Mouse (Mus musculus) hindbrain, embryonic 16.5 days (tissue): ENCODE results near the gene Med24. TPM values are rescaled to one million over a fixed set of nuclear protein-coding genes. Genes with fewer than 3 reads are reported as not detected.
A peak's percentile ranks its signal among the peaks of the same experiment; 100 is the strongest.

Source experiments
- ATAC-seq: fragments of 200-750 bp; cut with Nextera tagmentation; 2 replicates; pipeline ENCODE4 v1.8.0; 2017; ENCODE audit warnings: moderate TSS enrichment, moderate library complexity
- H3K27ac ChIP-seq: fragments of 300-500 bp; sonication (generic); 2 replicates; pipeline ENCODE4 v1.5.1; 2014; ENCODE audit warnings: low read depth, mild to moderate bottlenecking, control low read depth, low read length, moderate library complexity
- H3K27me3 ChIP-seq: fragments of 300-500 bp; sonication (generic); replicated peaks from 2 replicates; pipeline ENCODE4 v1.6.1; 2014; ENCODE audit warnings: low read length; ENCODE audit not compliant: control insufficient read depth, insufficient read depth
- H3K36me3 ChIP-seq: fragments of 300-500 bp; sonication (generic); 2 replicates; pipeline ENCODE4 v1.6.1; 2014; ENCODE audit warnings: mild to moderate bottlenecking, low read length, moderate library complexity, mixed read lengths; ENCODE audit not compliant: control insufficient read depth, insufficient read depth
- H3K4me1 ChIP-seq: fragments of 300-500 bp; sonication (generic); 2 replicates; pipeline ENCODE4 v1.6.1; 2014; ENCODE audit warnings: low read depth, low read length; ENCODE audit not compliant: control insufficient read depth, insufficient read depth
- H3K4me2 ChIP-seq: fragments of 300-500 bp; sonication (generic); 2 replicates; pipeline ENCODE4 v1.6.1; 2014; ENCODE audit warnings: mild to moderate bottlenecking, low read length, control low read depth, moderate library complexity
- H3K4me3 ChIP-seq: fragments of 300-500 bp; sonication (generic); 2 replicates; pipeline ENCODE4 v1.5.1; 2014; ENCODE audit warnings: mild to moderate bottlenecking, low read length, control low read depth, moderate library complexity
- H3K9ac ChIP-seq: fragments of 300-500 bp; sonication (generic); 2 replicates; pipeline ENCODE4 v1.6.1; 2014; ENCODE audit warnings: low read depth, mild to moderate bottlenecking, control low read depth, low read length, moderate library complexity
- H3K9me3 ChIP-seq: fragments of 300-500 bp; sonication (generic); 2 replicates; pipeline ENCODE4 v1.6.1; 2014; ENCODE audit warnings: mild to moderate bottlenecking, low read length, moderate library complexity; ENCODE audit not compliant: control insufficient read depth
- WGBS: fragments of 180-500 bp; shearing (Covaris S2); extraction: QIAGEN DNeasy Blood & Tissue Kit; methylation state at CpG from one replicate; pipeline ENCODE4 v1.1.7; 2014; 5-methylcytosine and 5-hydroxymethylcytosine counted together
- polyA plus RNA-seq: library from polyadenylated mRNA; unstranded; fragments of >200 nt; fragmentation: Nextera tagmentation; extraction: Ambion mirVana; gene quantifications from 2 replicates; pipeline ENCODE4 v1.2.1, GENCODE M21; 2015

The Med24 gene
- 62.5 and 71.1 TPM in 2 replicates for polyA plus RNA-seq

GRCm38 (mm10) chr11:98729119-98729588 is at the start of gene Med24:
Med24 (minus strand) TSS chr11:98729435.
- no peaks in the 10 kb centered on the region; the same call in 1 of the 2 replicates for H3K36me3 ChIP-seq
- H3K27me3 ChIP-seq: no peaks in the 10 kb centered on the region
- peak within 1 kb of the TSS; percentile 59 for H3K4me2 ChIP-seq
- under 1% methylated on average over 16 of the region's 16 CpGs for WGBS
- peak within 1 kb of the TSS; percentile 62 for H3K9ac ChIP-seq
- H3K9me3 ChIP-seq: 0 out of 2 replicates have a peak, but pooled peaks cover under 1% of the 10 kb centered on the region
- peak within 1 kb of the TSS; percentile 75 for H3K27ac ChIP-seq
- H3K4me3 ChIP-seq: peak within 1 kb of the TSS; percentile 53
- ATAC-seq: peak; percentile 94
- H3K4me1 ChIP-seq: peaks cover 4% of the 10 kb centered on the region

DNA sequence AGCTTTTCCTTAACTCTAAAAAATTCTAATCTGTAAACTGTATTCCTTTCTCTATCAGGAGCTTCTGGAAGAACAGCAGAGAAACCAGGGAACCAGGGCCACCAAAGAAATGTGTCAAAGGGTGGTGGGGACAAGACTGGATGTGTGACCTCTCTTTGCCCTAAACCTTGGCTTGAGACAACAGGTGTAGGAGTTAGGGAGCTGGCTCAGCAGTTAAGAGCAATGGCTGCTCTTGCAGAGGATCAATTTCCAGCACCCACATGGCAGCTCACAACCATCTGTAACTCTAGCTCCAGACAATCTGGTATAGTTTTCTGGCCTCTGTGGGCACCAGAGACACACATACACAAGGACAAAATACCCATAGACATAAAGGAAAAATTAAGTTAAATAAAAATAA is 48.7 kb upstream of the Med24 start:
- no peak for ATAC-seq
- Histone ChIP-seq H3K4me3 (no peak overlapping the region), H3K4me2 (no peak overlapping the region), H3K9ac (no peak overlapping the region), H3K4me1 (peaks cover 50% of the 10 kb centered on the region), H3K9me3 (no peaks in the 10 kb centered on the region), H3K36me3 (no peaks in the 10 kb centered on the region), H3K27ac (no peak overlapping the region), H3K27me3 (no peaks in the 10 kb centered on the region)

- 10% methylated on average over 9 of the region's 9 CpGs for WGBS
- Histone ChIP-seq H3K36me3 (no peaks in the 10 kb centered on the region), H3K27ac (peak overlapping the region; percentile 26), H3K9me3 (no peaks in the 10 kb centered on the region), H3K4me2 (peak overlapping the region; percentile 20), H3K27me3 (no peaks in the 10 kb centered on the region), H3K4me1 (peaks cover 43% of the 10 kb centered on the region), H3K4me3 (no peak overlapping the region), H3K9ac (peak overlapping the region; percentile 35)
- no peak for ATAC-seq
Observed at GRCm38 (mm10) chr11:98776843-98777590, 47.8 kb upstream of the Med24 start.

DNA sequence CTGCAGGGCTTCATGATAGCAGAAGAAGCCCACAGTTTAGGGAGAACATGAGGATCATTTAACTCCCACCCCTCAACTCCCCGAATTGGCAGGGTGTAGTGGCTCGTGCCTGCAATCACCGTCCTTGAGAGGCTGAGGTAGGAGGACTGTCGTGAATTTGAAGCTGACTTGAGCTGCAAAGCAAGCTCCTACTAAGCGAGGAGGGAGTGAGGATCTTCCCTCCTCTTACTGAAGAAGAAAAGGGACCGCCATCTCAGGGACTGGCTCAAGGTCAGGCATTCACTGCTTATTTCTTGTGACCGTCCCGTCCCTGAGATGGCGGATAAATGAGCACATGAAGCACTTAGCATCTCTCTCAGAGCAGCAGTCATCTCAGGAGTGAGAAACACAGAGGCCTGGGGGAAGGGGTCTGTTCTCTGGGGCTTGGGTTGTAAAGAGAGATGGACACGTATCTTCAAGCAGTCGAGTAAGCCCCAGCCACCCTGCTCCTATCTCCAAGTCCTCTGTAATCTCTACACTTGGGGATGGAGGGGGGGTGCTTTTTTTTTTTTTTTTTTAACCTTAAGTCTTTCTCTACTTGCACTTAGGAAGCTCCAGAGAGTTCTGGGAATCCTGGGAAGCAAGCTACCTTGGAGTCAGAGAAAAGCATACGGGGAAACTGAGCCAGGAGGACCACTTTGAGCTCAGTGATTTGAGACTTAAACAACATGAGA is 47.0 kb upstream of the Med24 start:
- H3K4me3 ChIP-seq: no peak overlapping the region
- ATAC-seq: no peak
- 56% methylated on average over 12 of the region's 12 CpGs for whole genome bisulfite sequencing
- H3K36me3 ChIP-seq: peaks cover 5% of the 10 kb centered on the region
- H3K4me1 ChIP-seq: peaks cover 36% of the 10 kb centered on the region
- no peaks in the 10 kb centered on the region for H3K27me3 ChIP-seq
- no peaks in the 10 kb centered on the region for H3K9me3 ChIP-seq
- H3K9ac ChIP-seq: peak overlapping the region; percentile 25
- H3K4me2 ChIP-seq: peak overlapping the region; percentile 98
- H3K27ac ChIP-seq: peak overlapping the region; percentile 26

DNA sequence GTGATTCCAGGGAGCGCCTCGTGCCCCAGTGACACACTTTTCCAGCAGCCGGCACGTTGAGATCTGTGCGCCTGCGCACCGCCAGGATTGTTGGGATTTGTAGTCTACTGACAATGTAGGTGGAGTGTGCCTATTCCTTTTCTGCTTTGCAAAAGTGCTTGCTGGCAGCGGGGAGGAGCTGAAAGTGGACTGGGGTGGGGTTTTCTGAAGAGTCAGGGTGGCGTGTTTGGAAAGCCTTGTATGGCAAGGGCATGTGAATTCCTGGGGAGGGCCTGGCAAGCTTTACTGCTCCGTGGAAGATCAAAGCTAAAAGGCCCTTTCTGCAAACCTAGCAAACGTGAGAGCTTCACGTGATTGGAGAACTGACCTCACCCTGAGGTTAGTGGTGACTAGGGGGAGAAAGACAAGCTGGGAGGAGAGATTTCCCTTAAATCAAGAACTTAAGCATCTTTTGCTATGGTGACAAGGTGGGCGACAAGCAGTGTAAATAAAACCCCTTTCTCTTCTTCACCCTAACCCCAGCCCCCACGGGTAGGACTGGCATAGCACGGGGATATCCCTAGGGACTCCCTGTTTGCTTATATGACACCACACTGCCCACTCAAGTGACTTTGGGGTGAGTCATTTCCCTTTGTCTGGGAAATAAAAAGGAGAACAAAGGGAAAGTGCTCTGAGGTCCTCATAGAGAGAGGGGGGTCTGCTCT is 46.3 kb upstream of the Med24 start:
- H3K9ac ChIP-seq: peak overlapping the region; percentile 25
- peak; percentile 89 for ATAC-seq
- no peaks in the 10 kb centered on the region for H3K9me3 ChIP-seq
- H3K27me3 ChIP-seq: no peaks in the 10 kb centered on the region
- peak overlapping the region; percentile 26 for H3K27ac ChIP-seq
- peak overlapping the region; percentile 98 for H3K4me2 ChIP-seq
- H3K4me3 ChIP-seq: peak overlapping the region; percentile 51
- peaks cover 36% of the 10 kb centered on the region for H3K4me1 ChIP-seq
- 7% methylated on average over 15 of the region's 15 CpGs for WGBS
- H3K36me3 ChIP-seq: peaks cover 12% of the 10 kb centered on the region

DNA sequence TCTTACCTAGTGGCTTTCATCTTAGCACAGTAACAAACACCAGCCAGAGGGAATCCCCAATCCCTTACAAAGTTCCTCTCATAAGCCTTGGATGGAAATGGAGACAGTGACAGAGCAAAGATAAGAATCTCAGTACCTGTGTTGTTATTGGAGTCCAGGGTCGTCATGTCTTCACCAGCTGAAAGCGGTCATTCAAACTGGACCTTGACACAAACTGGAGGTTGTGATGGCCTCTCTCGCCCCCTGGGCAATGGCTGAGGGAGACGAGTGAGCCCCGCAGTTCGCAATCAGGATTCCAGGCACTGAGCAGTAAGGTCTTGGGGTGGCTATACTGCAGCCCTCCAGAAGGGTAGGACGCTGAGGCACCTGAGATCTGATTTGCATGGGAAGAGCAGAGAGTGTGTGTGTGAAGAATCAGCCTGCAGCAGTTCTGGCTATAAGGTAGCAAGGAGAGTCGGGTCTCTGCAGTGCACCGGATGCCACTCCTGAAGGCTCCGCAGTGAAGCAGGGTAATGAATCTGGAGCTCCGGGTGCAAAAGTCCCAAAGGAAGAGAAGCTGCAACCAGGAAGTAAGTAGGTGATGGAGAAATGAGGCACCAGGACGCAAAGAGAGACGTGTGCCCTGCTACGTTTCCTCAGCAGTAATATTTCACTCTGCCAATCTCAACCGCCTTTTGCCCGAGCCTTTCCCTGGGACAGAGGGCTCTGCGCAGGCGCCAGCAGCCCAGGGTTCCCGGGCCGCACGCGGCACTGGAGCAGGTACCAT is 45.5 kb upstream of the Med24 start, which contains the start of gene Nr1d1:
Nr1d1 (minus strand) TSS at position 752 of the 766 bp plus-strand sequence.
- Histone ChIP-seq H3K9ac (peak within 1 kb of the TSS; percentile 60), H3K36me3 (peaks cover 18% of the 10 kb centered on the region), H3K9me3 (no peaks in the 10 kb centered on the region), H3K4me2 (peak within 1 kb of the TSS; percentile 98), H3K27me3 (no peaks in the 10 kb centered on the region), H3K4me3 (peak within 1 kb of the TSS; percentile 51), H3K27ac (peak within 1 kb of the TSS; percentile 67), H3K4me1 (peaks cover 36% of the 10 kb centered on the region)
- peak; percentile 30 for ATAC-seq
- under 1% methylated on average over 22 of the region's 22 CpGs for WGBS

DNA sequence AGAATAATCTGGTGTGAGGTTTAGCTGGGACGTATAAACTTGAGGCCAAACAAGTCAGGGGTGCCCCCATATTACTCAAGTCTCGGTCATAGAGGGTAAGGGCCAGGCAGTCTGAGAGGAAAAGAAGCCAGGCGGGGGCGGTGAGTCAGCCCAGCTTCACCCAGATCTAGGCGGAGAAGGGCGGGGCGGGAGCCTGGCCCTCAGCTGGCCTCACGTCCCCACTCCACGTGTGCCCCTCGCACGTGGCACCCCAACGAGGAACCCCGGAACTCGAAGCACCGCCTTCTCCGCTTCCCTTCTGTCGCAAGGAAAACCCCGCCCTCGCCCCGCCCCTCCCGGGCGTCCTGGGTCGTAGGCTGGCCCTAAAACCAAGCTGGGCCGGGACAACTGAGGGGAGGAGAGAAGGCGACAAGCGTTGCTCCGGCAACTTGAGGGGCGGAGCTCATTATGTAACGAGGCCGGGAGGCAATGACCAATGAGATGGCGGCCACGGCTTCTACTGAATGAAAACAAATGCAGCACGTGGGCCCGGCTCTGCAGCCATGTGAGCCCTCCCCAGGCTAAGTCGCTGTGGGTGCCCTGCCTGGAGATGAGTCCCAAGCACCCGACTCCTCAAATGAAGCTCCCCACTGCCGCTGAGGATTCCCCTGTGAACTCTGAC is 44.5 kb upstream of the Med24 start:
- peak; percentile 76 for ATAC-seq
- Histone ChIP-seq H3K4me2 (peak overlapping the region; percentile 98), H3K9ac (peak overlapping the region; percentile 60), H3K27me3 (no peaks in the 10 kb centered on the region), H3K9me3 (no peaks in the 10 kb centered on the region), H3K4me3 (peak overlapping the region; percentile 51), H3K27ac (0 out of 2 replicates have a peak overlapping the region, but pooled peaks have one; percentile 17), H3K4me1 (peaks cover 39% of the 10 kb centered on the region), H3K36me3 (peaks cover 28% of the 10 kb centered on the region)
- under 1% methylated on average over 37 of the region's 37 CpGs for WGBS

- H3K4me3 ChIP-seq: no peak overlapping the region
- no peak overlapping the region for H3K9ac ChIP-seq
- H3K27me3 ChIP-seq: no peaks in the 10 kb centered on the region
- H3K4me2 ChIP-seq: 0 out of 2 replicates have a peak overlapping the region, but pooled peaks have one; percentile 24
- H3K9me3 ChIP-seq: no peaks in the 10 kb centered on the region
- peaks cover 29% of the 10 kb centered on the region for H3K36me3 ChIP-seq
- peaks cover 49% of the 10 kb centered on the region for H3K4me1 ChIP-seq
- no peak for ATAC-seq
- no peak overlapping the region for H3K27ac ChIP-seq
- 76% methylated on average over 8 of the region's 8 CpGs for WGBS
Observed at GRCm38 (mm10) chr11:98772667-98773171, 43.5 kb upstream of the Med24 start.
